Mouse (Mus musculus) G1E (cell line): Measurements from ENCODE around the gene Slc4a3. TPM values are rescaled to one million over a fixed set of nuclear protein-coding genes. Genes with fewer than 3 reads are reported as not detected.

Source experiments
- ATAC-seq: 2 replicates; pipeline ENCODE4 v1.8.0; 2016; ENCODE audit warnings: mild to moderate bottlenecking; ENCODE audit not compliant: insufficient number of reproducible peaks, poor library complexity, low FRiP score, severe bottlenecking; ENCODE audit errors: extremely low read depth
- DNase-seq: peaks from one replicate; pipeline ENCODE4 v3.0.0; 2012; ENCODE audit warnings: low spot score
- H3K27me3 ChIP-seq: 2 replicates; pipeline ENCODE4 v1.6.1; 2012; ENCODE audit warnings: mild to moderate bottlenecking, low read length, inconsistent platforms; ENCODE audit not compliant: insufficient read depth
- H3K36me3 ChIP-seq: replicated peaks from 2 replicates; pipeline ENCODE3; 2012; ENCODE audit warnings: mild to moderate bottlenecking, inconsistent platforms
- H3K4me1 ChIP-seq: 2 replicates; pipeline ENCODE4 v1.6.1; 2012; ENCODE audit warnings: low read depth, low read length, inconsistent platforms, mixed read lengths; ENCODE audit not compliant: insufficient read depth
- H3K4me3 ChIP-seq: 2 replicates; pipeline ENCODE4 v1.5.1; 2012; ENCODE audit warnings: low read depth, mild to moderate bottlenecking, inconsistent platforms, low read length, moderate library complexity, mixed read lengths
- H3K9me3 ChIP-seq: replicated peaks from 2 replicates; pipeline ENCODE4 v1.6.1; 2012; ENCODE audit warnings: inconsistent platforms
- CTCF ChIP-seq: IDR thresholded peaks from 2 replicates; pipeline ENCODE4 v1.5.1; 2012; ENCODE audit warnings: low read depth, low read length, inconsistent platforms, mixed read lengths
- GATA1 ChIP-seq: IDR thresholded peaks from 2 replicates; pipeline ENCODE4 v1.6.1; 2012; ENCODE audit warnings: borderline replicate concordance, low read length, inconsistent platforms, mixed read lengths
- GATA2 ChIP-seq: IDR thresholded peaks from 2 replicates; pipeline ENCODE4 v1.6.1; 2012; ENCODE audit warnings: low read depth, low read length, inconsistent platforms, borderline replicate concordance
- POLR2AphosphoS5 ChIP-seq: IDR thresholded peaks from 2 replicates; pipeline ENCODE4 v1.6.1; 2012; ENCODE audit warnings: low read depth, low read length, inconsistent platforms; ENCODE audit not compliant: insufficient replicate concordance
- TAL1 ChIP-seq: conservative IDR thresholded peaks from 2 replicates; pipeline ENCODE4 v1.6.1; 2012; ENCODE audit warnings: low read depth, low read length, inconsistent platforms, mixed read lengths
- polyA plus RNA-seq: library from polyadenylated mRNA; stranded (reverse); fragments of >175 nt; gene quantifications from 2 replicates; pipeline ENCODE4 v1.2.3, GENCODE M21; 2012
- total RNA-seq, 2 experiments: library from RNA; stranded (forward) in 1 of 2; stranded (reverse) in 1 of 2; fragments of 200-1000 nt in 1 of 2; fragments of >200 nt in 1 of 2; fragmentation: Nextera tagmentation in 1 of 2; gene quantifications; 2 replicates each; pipeline ENCODE4 v1.2.3; 2014 to 2017

Gene Slc4a3
- total and polyA plus RNA-seq, 3 experiments, result 0.05 TPM; not detected in 2

DNA sequence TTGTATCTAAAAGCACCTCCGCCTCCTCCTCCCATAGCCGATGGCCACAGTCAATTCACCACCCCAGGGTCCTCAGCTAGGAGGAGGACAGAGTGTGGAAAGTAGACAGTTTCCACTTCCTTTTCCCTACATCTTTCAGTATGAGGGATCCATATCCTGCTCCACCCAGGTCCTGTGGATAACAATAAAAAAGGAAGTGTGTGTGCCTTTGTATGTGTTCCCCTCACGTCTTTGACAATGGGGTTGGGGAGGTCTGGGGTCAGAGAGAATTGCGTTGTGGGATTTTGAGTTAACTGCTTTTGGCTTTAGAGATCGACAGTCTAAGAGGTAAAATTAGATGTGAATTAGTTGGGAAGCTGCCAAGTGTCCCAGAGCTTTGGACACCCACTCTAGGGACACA is 35.9 kb upstream of the Slc4a3 start:
- Histone ChIP-seq H3K27me3 (peaks cover 31% of the 10 kb centered on the region; the same call in 1 of the 2 replicates), H3K36me3 (no peaks in the 10 kb centered on the region), H3K4me3 (no peak overlapping the region), H3K4me1 (peaks cover under 1% of the 10 kb centered on the region; the same call in 1 of the 2 replicates), H3K9me3 (peaks cover 8% of the 10 kb centered on the region)
- DNase-seq, result no peak
- no peak for ATAC-seq
- TF ChIP-seq CTCF (no peak), POLR2AphosphoS5 (no peak), TAL1 (no peak), GATA2 (no peak), GATA1 (no peak)

DNA sequence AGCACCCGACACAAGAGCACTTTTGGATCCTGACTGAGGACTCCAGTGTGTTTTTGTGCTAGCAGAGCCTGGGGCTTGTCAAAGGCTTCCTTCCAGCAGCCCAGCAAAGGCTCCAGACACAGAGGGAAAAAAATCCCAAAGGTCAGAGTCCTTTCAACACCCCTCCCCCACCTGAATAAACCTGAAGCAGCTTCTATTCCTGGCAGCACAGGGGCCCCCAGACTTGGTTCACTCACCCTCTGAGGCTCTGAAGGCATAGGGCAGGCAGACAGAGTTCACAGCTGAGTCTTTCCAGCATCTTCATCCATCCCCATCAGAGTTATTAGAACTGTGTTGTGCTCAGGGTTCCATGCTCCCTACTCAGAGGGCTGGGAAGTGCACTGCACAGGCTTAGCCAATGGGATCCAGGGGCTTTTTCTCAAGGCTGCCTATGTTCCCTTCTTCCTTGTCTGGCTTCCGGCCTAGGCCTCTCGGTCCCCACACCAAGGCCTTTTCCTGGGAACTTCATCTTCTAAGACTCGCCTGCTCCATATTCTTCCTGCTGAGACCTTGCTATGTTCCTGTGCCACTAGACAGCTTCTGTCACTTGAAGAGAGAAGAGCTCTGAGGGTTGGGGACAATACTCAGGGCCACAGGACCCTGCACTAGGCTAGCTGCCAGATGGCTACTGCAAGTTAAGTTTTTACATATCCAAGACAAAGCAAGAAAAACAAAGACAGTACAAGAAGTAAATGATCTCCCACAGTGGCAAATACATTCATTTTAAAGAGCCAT is 34.4 kb upstream of the Slc4a3 start:
- no peaks in the 10 kb centered on the region for H3K36me3 ChIP-seq
- H3K4me3 ChIP-seq, result no peak overlapping the region
- peaks cover 22% of the 10 kb centered on the region; the same call in 1 of the 2 replicates for H3K27me3 ChIP-seq
- ATAC-seq, result no peak
- no peak for DNase-seq
- TF ChIP-seq TAL1 (no peak), GATA1 (no peak), GATA2 (no peak), CTCF (no peak), POLR2AphosphoS5 (no peak)
- H3K4me1 ChIP-seq, result peaks cover 2% of the 10 kb centered on the region; the same call in 1 of the 2 replicates
- no peaks in the 10 kb centered on the region for H3K9me3 ChIP-seq

DNA sequence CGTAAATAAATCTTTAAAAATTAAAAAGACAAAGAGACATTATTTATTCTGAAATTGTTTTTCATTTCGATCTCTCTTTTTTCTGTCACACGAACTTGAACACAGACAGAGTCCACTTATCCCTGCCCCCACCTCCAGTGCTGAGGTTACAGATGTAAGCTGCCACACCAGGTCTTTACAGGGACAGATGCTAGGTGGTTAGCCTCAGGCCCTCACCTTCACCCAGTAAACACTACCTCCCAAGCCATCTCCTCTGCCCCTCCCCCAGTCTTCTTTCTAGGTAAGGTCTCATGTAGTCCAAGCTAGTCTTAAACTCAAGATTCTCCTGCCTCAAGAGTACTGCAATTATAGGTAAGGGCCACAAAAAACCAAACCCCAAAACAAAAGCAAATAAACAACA is 33.5 kb upstream of the Slc4a3 start:
- H3K4me1 ChIP-seq, result peaks cover 2% of the 10 kb centered on the region; the same call in 1 of the 2 replicates
- TF ChIP-seq CTCF, result no peak
- no peak for TF ChIP-seq POLR2AphosphoS5
- TF ChIP-seq GATA1, result no peak
- TF ChIP-seq TAL1, result no peak
- no peak for TF ChIP-seq GATA2
- ATAC-seq (no peak), DNase-seq (no peak)
- no peaks in the 10 kb centered on the region for H3K9me3 ChIP-seq
- H3K36me3 ChIP-seq, result no peaks in the 10 kb centered on the region
- no peak overlapping the region for H3K4me3 ChIP-seq
- H3K27me3 ChIP-seq, result peaks cover 21% of the 10 kb centered on the region; the same call in 1 of the 2 replicates

DNA sequence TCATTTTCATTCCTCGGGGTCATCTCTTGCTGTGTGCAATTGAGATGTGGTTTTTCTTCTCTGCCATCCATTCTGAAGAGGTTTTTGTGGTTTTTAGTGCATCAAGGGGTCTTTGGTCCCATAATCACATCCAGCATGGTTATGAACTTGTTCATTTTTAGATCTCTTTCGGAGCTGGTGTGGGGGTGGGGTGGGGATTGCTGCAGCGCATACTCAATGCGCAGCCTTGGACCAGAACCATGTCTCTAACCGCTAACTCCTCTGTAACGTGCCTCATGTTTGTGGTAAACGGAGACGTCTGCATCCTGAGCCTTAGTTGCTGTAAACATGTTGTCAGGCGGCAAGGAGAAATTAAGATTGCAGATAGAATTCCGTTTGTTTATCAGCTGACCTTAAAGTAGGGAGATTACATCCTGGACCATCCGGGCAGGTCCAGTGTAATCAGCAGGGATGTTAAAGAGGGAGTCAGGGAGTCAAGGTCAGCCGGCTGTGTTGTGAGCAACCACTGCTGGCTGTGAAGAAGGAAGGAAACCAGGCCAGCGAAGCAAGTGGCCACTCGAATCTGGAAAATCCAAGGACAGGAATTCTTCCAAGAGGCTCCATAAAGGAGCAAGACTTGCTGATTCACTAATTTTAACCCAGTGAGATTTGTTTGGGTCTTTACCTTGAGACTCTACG is 29.2 kb upstream of the Slc4a3 start:
- ATAC-seq (no peak), DNase-seq (no peak)
- Histone ChIP-seq H3K4me3 (no peak overlapping the region), H3K36me3 (no peaks in the 10 kb centered on the region), H3K27me3 (peaks cover 12% of the 10 kb centered on the region; the same call in 1 of the 2 replicates), H3K4me1 (peaks cover 20% of the 10 kb centered on the region), H3K9me3 (no peaks in the 10 kb centered on the region)
- TF ChIP-seq TAL1 (no peak), GATA2 (no peak), GATA1 (no peak), CTCF (no peak), POLR2AphosphoS5 (no peak)

DNA sequence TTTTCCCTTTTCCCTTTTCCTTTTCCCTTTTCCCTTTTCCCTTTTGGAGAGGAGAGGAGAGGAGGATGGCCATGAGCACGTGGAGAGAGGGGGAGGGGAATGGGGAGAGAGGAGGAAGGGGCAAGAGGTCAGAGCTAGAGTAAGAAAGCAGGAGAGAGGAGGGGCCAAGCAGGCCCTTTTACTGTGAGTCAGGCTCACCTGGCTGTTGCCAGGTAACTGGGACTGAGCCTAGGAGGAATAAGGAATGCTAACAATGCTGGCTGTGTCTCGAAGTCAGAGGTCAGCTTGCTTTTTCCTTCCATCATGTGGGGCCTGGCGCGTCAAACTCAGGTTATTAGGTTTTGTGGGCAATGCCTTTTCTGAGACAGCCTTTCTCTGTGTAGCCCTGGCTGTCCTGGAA is 28.1 kb upstream of the Slc4a3 start:
- H3K36me3 ChIP-seq, result no peaks in the 10 kb centered on the region
- H3K27me3 ChIP-seq, result peaks cover 12% of the 10 kb centered on the region; the same call in 1 of the 2 replicates
- peaks cover 26% of the 10 kb centered on the region for H3K4me1 ChIP-seq
- DNase-seq (no peak), ATAC-seq (no peak)
- TF ChIP-seq POLR2AphosphoS5 (no peak), CTCF (no peak), TAL1 (no peak), GATA1 (no peak), GATA2 (no peak)
- no peak overlapping the region for H3K4me3 ChIP-seq
- H3K9me3 ChIP-seq, result no peaks in the 10 kb centered on the region

DNA sequence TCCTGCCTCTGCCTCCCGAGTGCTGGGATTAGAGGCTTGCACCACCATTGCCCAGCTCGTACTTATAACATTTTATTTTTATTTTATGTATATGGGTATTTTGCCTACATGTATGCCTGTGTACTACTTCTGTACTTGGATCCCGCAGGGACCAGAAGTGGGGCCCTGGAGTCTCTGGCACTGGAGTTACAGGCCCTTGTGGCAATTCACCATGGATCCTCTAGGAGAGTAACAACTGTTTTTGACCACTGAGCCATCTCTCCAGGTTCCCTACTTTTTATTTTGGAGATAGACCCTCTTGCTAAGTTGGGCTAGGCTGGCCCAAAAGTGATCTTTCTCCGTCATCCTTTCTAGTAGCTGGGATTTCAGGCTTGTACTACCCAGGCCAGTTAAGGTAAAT is 27.6 kb upstream of the Slc4a3 start:
- Histone ChIP-seq H3K36me3 (no peaks in the 10 kb centered on the region), H3K9me3 (no peaks in the 10 kb centered on the region), H3K27me3 (peaks cover 9% of the 10 kb centered on the region; the same call in 1 of the 2 replicates), H3K4me1 (peaks cover 26% of the 10 kb centered on the region), H3K4me3 (no peak overlapping the region)
- TF ChIP-seq GATA1, result no peak
- no peak for TF ChIP-seq POLR2AphosphoS5
- TF ChIP-seq TAL1, result no peak
- no peak for TF ChIP-seq GATA2
- no peak for TF ChIP-seq CTCF
- DNase-seq, result no peak
- no peak for ATAC-seq
